Mouse (Mus musculus) liver, embryonic 14.5 days (tissue): ENCODE measurements around the gene Camkk1. TPM values are rescaled to one million over a fixed set of nuclear protein-coding genes. Genes with fewer than 3 reads are reported as not detected.
A peak's percentile ranks its signal among the peaks of the same experiment; 100 is the strongest.

Source experiments
- ATAC-seq: fragments of 200-750 bp; cut with Nextera tagmentation; 2 replicates; pipeline ENCODE4 v1.8.0; 2017; ENCODE audit warnings: moderate number of reproducible peaks, mild to moderate bottlenecking, moderate library complexity; ENCODE audit not compliant: insufficient read depth
- DNase-seq, 3 experiments: peaks; one replicate each; pipeline ENCODE4 v3.0.0-alpha.2; 2012 to 2013; ENCODE audit warnings: low read depth in 3 of 3, low spot score in 3 of 3
- H3K27ac ChIP-seq: fragments of 300-500 bp; sonication (generic); 2 replicates; pipeline ENCODE4 v1.5.1; 2014; ENCODE audit warnings: moderate library complexity, mild to moderate bottlenecking, control low read depth, inconsistent platforms
- H3K27me3 ChIP-seq: fragments of 300-500 bp; sonication (generic); 2 replicates; pipeline ENCODE4 v1.6.1; 2014; ENCODE audit warnings: mild to moderate bottlenecking, low read length, moderate library complexity; ENCODE audit not compliant: control insufficient read depth, insufficient read depth
- H3K36me3 ChIP-seq: fragments of 300-500 bp; sonication (generic); replicated peaks from 2 replicates; pipeline ENCODE4 v1.6.1; 2014; ENCODE audit warnings: low read depth; ENCODE audit not compliant: control insufficient read depth, insufficient read depth
- H3K4me1 ChIP-seq, 2 experiments: fragments of 200-500 bp in 1 of 2; fragments of 300-500 bp in 1 of 2; sonication (generic) in 1 of 2; replicated peaks; 2 replicates each; pipeline ENCODE4 v1.6.1; 2012 to 2014; ENCODE audit warnings: antibody characterized with exemption in 1 of 2, inconsistent platforms in 1 of 2, low read length in 1 of 2; ENCODE audit not compliant: control insufficient read depth in 2 of 2, insufficient read depth in 2 of 2
- H3K4me2 ChIP-seq: fragments of 300-500 bp; sonication (generic); 2 replicates; pipeline ENCODE4 v1.6.1; 2014; ENCODE audit warnings: low read depth, mild to moderate bottlenecking, control low read depth, moderate library complexity
- H3K4me3 ChIP-seq, 2 experiments: fragments of 200-500 bp in 1 of 2; fragments of 300-500 bp in 1 of 2; sonication (generic) in 1 of 2; 2 replicates each; pipeline ENCODE4 v1.5.1; 2012 to 2014; ENCODE audit warnings: low read depth in 2 of 2, low read length in 2 of 2, mild to moderate bottlenecking in 2 of 2, control low read depth in 1 of 2, inconsistent platforms in 1 of 2, moderate library complexity in 1 of 2; ENCODE audit not compliant: insufficient read depth in 1 of 2
- H3K9ac ChIP-seq: fragments of 300-500 bp; sonication (generic); replicated peaks from 2 replicates; pipeline ENCODE4 v1.6.1; 2014; ENCODE audit warnings: mild to moderate bottlenecking, control low read depth, moderate library complexity
- H3K9me3 ChIP-seq: fragments of 300-500 bp; sonication (generic); 2 replicates; pipeline ENCODE4 v1.6.1; 2016; ENCODE audit warnings: low read length, mixed read lengths; ENCODE audit not compliant: control insufficient read depth
- CTCF ChIP-seq: IDR thresholded peaks from 2 replicates; pipeline ENCODE4 v1.5.1; 2016; ENCODE audit warnings: antibody characterized with exemption, low read depth, control low read depth
- EP300 ChIP-seq: IDR thresholded peaks from 2 replicates; pipeline ENCODE4 v1.6.1; 2016; ENCODE audit warnings: antibody characterized with exemption, low read depth
- WGBS: fragments of 180-500 bp; shearing (Covaris S2); extraction: QIAGEN DNeasy Blood & Tissue Kit; methylation state at CpG from one replicate; pipeline ENCODE4 v1.1.7; 2014; ENCODE audit not compliant: insufficient replicate concordance; 5-methylcytosine and 5-hydroxymethylcytosine counted together
- polyA plus RNA-seq, 2 experiments: library from polyadenylated mRNA; depleted of rRNA in 1 of 2; stranded (reverse) in 1 of 2; unstranded in 1 of 2; fragments of >200 nt; fragmentation: Nextera tagmentation in 1 of 2; extraction: Ambion mirVana in 1 of 2; gene quantifications; 2 replicates each; pipeline versions ENCODE4 v1.2.1 to v1.2.3; 2012 to 2014

The Camkk1 gene
- polyA plus RNA-seq, 2 experiments: 0.36 to 0.69 TPM

DNA sequence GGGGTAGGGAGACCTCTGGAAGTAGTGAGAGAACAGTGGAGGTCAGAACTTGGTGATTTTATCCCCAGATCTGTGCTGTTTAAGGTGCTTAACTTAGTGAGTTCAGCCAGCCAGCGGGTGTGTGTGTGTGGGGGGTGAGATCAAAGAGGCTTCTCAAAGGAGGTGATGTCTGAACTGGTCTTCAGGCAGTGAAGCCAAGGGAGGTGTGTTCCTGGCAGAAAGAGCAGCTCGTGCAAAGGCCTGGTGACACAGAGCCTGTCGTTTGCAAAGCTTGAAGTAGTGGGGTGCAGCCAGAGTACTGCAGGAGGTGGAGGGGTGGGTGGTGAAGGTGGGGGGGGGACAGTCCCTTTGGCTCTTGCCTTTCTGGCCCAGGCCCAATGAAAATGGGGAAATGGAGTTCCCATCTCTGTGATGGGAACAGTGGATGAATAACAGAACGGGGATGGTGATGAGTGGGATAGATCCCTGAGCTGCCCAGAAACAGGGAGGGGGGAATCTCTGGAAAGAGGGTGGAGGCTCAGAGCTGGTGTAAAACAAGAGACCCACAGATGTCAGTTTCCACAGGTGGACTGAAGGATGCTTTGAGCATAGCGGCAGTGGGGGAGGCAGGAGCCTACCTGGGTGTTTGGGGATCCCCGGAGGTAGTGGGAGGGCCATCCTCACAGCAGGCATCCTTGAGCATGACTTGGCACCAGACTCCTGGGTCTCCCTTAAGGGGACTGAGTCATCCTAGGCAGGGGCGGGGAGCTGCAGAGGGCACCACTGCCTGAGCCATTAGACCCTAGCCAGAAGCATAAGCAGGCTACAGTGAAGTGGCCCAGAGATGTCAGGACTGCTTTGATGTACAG is 2.4 kb downstream of the Camkk1 start:
- Histone ChIP-seq H3K4me3 (no peak overlapping the region), H3K36me3 (no peaks in the 10 kb centered on the region), H3K9me3 (no peaks in the 10 kb centered on the region), H3K4me1 (peaks cover 2 to 15% of the 10 kb centered on the region in 2 experiments; a peak in 2 of 4 replicates), H3K9ac (no peak overlapping the region), H3K27me3 (peaks cover 30% of the 10 kb centered on the region), H3K27ac (no peak overlapping the region), H3K4me2 (no peak overlapping the region)
- ATAC-seq: no peak
- DNase-seq: no peak
- TF ChIP-seq EP300 (no peak), CTCF (no peak)
- 56% methylated on average over 7 of the region's 7 CpGs for WGBS

DNA sequence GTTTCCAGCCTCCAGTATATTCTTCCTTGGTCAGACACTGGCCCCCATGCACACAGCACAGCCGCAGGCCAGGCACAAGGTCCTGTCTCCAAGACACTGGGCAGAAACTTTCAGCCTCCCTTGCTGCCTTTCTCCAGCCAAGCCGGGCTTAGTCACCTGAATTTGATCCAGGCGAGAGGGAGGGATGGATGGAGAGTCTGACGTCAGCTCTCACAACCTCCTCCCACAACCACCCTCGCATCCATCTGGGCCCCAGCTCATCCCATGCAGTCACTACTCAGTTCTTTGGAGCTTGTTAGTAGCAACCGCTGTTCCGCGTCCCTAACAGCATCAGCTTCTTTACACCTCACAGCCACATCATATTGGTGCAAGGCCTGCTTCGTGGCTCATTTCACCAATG is 4.3 kb downstream of the Camkk1 start:
- no peak overlapping the region for H3K4me2 ChIP-seq
- TF ChIP-seq CTCF: no peak
- TF ChIP-seq EP300: no peak
- no peak overlapping the region for H3K9ac ChIP-seq
- ATAC-seq (no peak), DNase-seq (no peak)
- no peaks in the 10 kb centered on the region for H3K36me3 ChIP-seq
- peaks cover 2 to 15% of the 10 kb centered on the region in 2 experiments; a peak in 2 of 4 replicates for H3K4me1 ChIP-seq
- 70% methylated on average over 9 of the region's 9 CpGs for WGBS
- H3K27ac ChIP-seq: no peak overlapping the region
- H3K9me3 ChIP-seq: no peaks in the 10 kb centered on the region
- peaks cover 25% of the 10 kb centered on the region for H3K27me3 ChIP-seq
- H3K4me3 ChIP-seq: no peak overlapping the region

DNA sequence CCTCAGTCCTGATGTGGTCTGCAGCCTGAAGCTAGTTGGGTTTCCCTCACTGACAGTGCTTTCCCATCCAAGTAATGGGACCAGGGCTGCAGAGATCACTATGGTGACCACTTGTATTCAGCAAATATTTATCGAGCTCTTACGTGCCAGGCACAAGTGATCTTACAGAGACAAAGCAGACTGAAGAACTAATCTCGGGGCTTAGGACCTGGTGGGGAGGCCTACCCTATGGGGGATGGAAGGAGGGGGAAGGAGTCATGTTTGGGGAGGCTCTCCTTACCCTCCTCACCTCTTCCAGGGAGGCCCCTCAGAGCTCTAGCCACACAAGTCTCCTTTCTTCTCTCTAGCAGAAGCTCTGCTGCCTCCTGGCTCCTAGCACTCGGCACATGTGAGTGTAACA is 5.0 kb downstream of the Camkk1 start:
- Histone ChIP-seq H3K9me3 (no peaks in the 10 kb centered on the region), H3K27me3 (peaks cover 19% of the 10 kb centered on the region), H3K4me1 (peaks cover 0 to 15% of the 10 kb centered on the region in 2 experiments; a peak in 2 of 4 replicates), H3K4me2 (no peak overlapping the region), H3K36me3 (no peaks in the 10 kb centered on the region), H3K27ac (no peak overlapping the region), H3K4me3 (no peak overlapping the region), H3K9ac (no peak overlapping the region)
- WGBS: 53% methylated on average over 4 of the region's 4 CpGs
- TF ChIP-seq CTCF (no peak), EP300 (no peak)
- no peak for DNase-seq
- ATAC-seq: no peak

DNA sequence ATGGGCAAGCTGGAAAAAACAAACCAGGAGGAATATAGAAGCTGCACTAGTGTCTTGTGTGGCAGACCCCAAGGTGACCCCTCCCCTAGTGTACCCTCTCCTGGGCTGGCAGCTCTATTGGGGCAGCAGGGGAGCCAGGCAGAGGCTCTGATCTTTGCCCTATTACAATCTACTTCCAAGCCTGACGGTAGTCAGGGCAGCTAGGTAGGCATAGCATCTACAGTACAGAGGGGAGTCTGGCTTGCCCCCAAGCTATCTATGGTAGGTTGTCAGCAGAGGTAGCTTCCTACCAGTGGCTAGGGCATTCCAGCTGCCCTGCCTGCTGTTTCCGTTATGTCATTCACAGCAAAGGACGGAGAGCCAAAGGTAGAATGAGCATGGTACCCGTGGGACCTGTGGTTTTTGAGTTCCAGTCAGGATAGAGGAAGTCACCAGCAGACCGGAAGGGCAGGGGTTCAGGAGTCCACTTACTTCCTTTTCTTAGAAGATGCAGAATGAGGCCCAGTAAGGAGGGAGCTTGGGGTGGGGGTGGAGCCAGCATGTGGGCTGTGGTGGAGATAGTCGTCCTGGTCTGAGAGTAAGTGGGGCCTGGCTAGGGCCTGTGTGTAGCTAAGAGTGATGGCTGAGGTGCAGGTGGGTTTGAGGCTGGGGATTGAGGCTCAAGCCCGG is 5.6 kb downstream of the Camkk1 start:
- Histone ChIP-seq H3K9me3 (no peaks in the 10 kb centered on the region), H3K4me2 (no peak overlapping the region), H3K27me3 (peaks cover 15% of the 10 kb centered on the region), H3K9ac (no peak overlapping the region), H3K4me3 (no peak overlapping the region), H3K4me1 (peaks cover 0 to 15% of the 10 kb centered on the region in 2 experiments; a peak in 2 of 4 replicates), H3K27ac (no peak overlapping the region), H3K36me3 (no peaks in the 10 kb centered on the region)
- peak in 1 of 3 experiments; percentile 34 for DNase-seq
- TF ChIP-seq EP300 (no peak), CTCF (no peak)
- peak; percentile 57 for ATAC-seq
- WGBS: 22% methylated on average over 7 of the region's 7 CpGs

DNA sequence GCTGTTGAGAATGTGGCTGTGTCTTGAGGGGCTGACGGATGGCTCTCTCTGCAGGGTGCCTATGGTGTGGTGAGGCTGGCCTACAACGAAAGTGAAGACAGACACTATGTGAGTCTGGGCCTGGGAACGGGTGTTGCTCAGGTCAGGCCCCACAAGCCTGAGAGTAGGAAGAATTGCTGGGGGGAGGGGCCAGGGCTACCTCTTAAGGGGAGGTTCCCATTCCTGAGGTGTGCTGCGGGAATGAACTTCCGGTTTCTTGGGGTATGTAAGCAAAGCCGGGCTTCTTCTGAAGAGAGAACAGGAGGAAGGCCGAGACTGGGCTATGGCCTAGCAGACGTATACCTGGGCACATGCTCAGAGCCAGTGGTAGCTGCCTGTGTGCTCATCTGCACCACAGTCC is 8.2 kb downstream of the Camkk1 start:
- ATAC-seq (no peak), DNase-seq (no peak)
- H3K27ac ChIP-seq: no peak overlapping the region
- 49% methylated on average over 8 of the region's 8 CpGs for WGBS
- H3K36me3 ChIP-seq: no peaks in the 10 kb centered on the region
- H3K4me3 ChIP-seq: no peak overlapping the region
- peaks cover 0 to 19% of the 10 kb centered on the region in 2 experiments; a peak in 2 of 4 replicates for H3K4me1 ChIP-seq
- H3K9ac ChIP-seq: no peak overlapping the region
- H3K27me3 ChIP-seq: no peaks in the 10 kb centered on the region
- no peak for TF ChIP-seq CTCF
- TF ChIP-seq EP300: no peak
- no peak overlapping the region for H3K4me2 ChIP-seq
- no peaks in the 10 kb centered on the region for H3K9me3 ChIP-seq
